In genomic region chr10:60125529-60126327, GRCm38 (mm10) we compare ENCODE assay signal across 10 mouse cellular contexts. TPM values are rescaled to one million over a fixed set of nuclear protein-coding genes. Genes with fewer than 3 reads are reported as not detected.
A peak's percentile ranks its signal among the peaks of the same experiment; 100 is the strongest.
DNase-seq lines count a peak whose midpoint lies in the region; ATAC-seq lines count a peak whose summit lies in the region.
"Had no signal": no experiment of that assay in that cellular context is flagged by ENCODE, and none has a peak within 500 bp of the region (broad histone marks: within the 10 kb centered on the region; RNA-seq: fewer than 3 reads in every experiment).

No protein-coding gene starts in this region.

- no peak overlapping the region for H3K4me3 ChIP-seq in heart, embryonic 14.5 days (ENCODE audit: control insufficient read depth in 1 of 2, insufficient read depth in 1 of 2, low read depth in 1 of 2, low read length in 2 of 2)
- no peak overlapping the region for H3K4me3 ChIP-seq in hindbrain, embryonic 15.5 days
- no peak overlapping the region for H3K4me3 ChIP-seq in midbrain, embryonic 11.5 days (ENCODE audit: low read depth, low read length)

- ATAC-seq in heart, embryonic 14.5 days (ENCODE audit: insufficient number of reproducible peaks, insufficient read depth, low FRiP score, low read depth) = no peak
- peak; percentile 24; the same call in 1 of the 2 replicates for ATAC-seq in hindbrain, embryonic 15.5 days (ENCODE audit: low FRiP score, low read depth)
- ATAC-seq in midbrain, embryonic 11.5 days (ENCODE audit: low FRiP score) = peak; percentile 61

- H3K27ac ChIP-seq in heart, embryonic 14.5 days (replicated peaks in 1 of 2; ENCODE audit: control insufficient read depth in 1 of 2, insufficient read depth in 1 of 2, low read depth in 2 of 2, low read length in 2 of 2) = no peak overlapping the region
- no peak overlapping the region for H3K27ac ChIP-seq in hindbrain, embryonic 15.5 days (replicated peaks)
- no peak overlapping the region for H3K27ac ChIP-seq in midbrain, embryonic 11.5 days (ENCODE audit: low read depth, low read length)

- intact Hi-C loops in heart, postnatal 36 days (cut with DNase I) = no loop called here
- intact Hi-C loops in left cerebral cortex, postnatal 4 days (cut with DNase I) = no loop called here

- peaks cover 28% of the 10 kb centered on the region for H3K27me3 ChIP-seq in heart, embryonic 14.5 days (ENCODE audit: control insufficient read depth, insufficient read depth, low read length)
- H3K27me3 ChIP-seq in hindbrain, embryonic 15.5 days = no peaks in the 10 kb centered on the region
- H3K27me3 ChIP-seq in midbrain, embryonic 11.5 days (ENCODE audit: control insufficient read depth, insufficient read depth, low read length) = no peaks in the 10 kb centered on the region

- no peaks in the 10 kb centered on the region for H3K9me3 ChIP-seq in heart, embryonic 14.5 days (ENCODE audit: control insufficient read depth, low read length)
- no peaks in the 10 kb centered on the region for H3K9me3 ChIP-seq in hindbrain, embryonic 15.5 days
- H3K9me3 ChIP-seq in midbrain, embryonic 11.5 days (ENCODE audit: control insufficient read depth, low read length) = no peaks in the 10 kb centered on the region

- no peak overlapping the region for H3K9ac ChIP-seq in heart, embryonic 14.5 days (ENCODE audit: low read length)
- H3K9ac ChIP-seq in hindbrain, embryonic 15.5 days = no peak overlapping the region
- H3K9ac ChIP-seq in midbrain, embryonic 11.5 days (ENCODE audit: low read length) = no peak overlapping the region

- H3K4me2 ChIP-seq in heart, embryonic 14.5 days (ENCODE audit: low read length) = peak overlapping the region; percentile 39
- no peak overlapping the region for H3K4me2 ChIP-seq in hindbrain, embryonic 15.5 days
- no peak overlapping the region for H3K4me2 ChIP-seq in midbrain, embryonic 11.5 days

- H3K4me1 ChIP-seq in heart, embryonic 14.5 days (ENCODE audit: control insufficient read depth in 2 of 2, insufficient read depth in 2 of 2, low read length in 2 of 2) = no peaks in the 10 kb centered on the region
- H3K4me1 ChIP-seq in hindbrain, embryonic 15.5 days (replicated peaks) = no peaks in the 10 kb centered on the region
- no peaks in the 10 kb centered on the region for H3K4me1 ChIP-seq in midbrain, embryonic 11.5 days (ENCODE audit: control insufficient read depth, insufficient read depth, low read length)

- no peaks in the 10 kb centered on the region for H3K36me3 ChIP-seq in heart, embryonic 14.5 days (ENCODE audit: control insufficient read depth, insufficient read depth, low read length)
- peaks cover 63% of the 10 kb centered on the region for H3K36me3 ChIP-seq in hindbrain, embryonic 15.5 days
- no peaks in the 10 kb centered on the region for H3K36me3 ChIP-seq in midbrain, embryonic 11.5 days (ENCODE audit: control insufficient read depth, insufficient read depth, low read length)

- no peak for DNase-seq in heart, postnatal 36 days
- DNase-seq in R1 (ENCODE audit: low read depth, low spot score) = peak; percentile 88
- DNase-seq in midbrain, embryonic 11.5 days (ENCODE audit: low spot score, missing footprints) = no peak
- no peak for DNase-seq in right cerebral cortex, postnatal 4 days
- no peak for DNase-seq in ovary, postnatal 14 days (ENCODE audit: low spot score)
- DNase-seq in left cerebral cortex, postnatal 4 days = no peak
- DNase-seq: cerebellum, postnatal 36 days had no signal

- 17% methylated on average over 20 of the region's 22 CpGs for WGBS in heart, embryonic 14.5 days
- WGBS in hindbrain, embryonic 15.5 days = 31% methylated on average over 21 of the region's 22 CpGs
- 23% methylated on average over 20 of the region's 22 CpGs for WGBS in midbrain, embryonic 11.5 days

RNA-seq across cellular contexts. Expression of gene Spock2, which starts 19.7 kb away (rescaled TPM):
- 2.6 and 3.7 TPM in 2 replicates for polyA plus RNA-seq in heart, embryonic 14.5 days (2014; fragmentation: Nextera tagmentation; extraction: Ambion mirVana)
- 10 to 100 TPM; 16.7 to 20.1 TPM for total RNA-seq in heart, postnatal 36 days (2021)
- 106 and 113 TPM in 2 replicates for polyA plus RNA-seq in hindbrain, embryonic 15.5 days (2015; fragmentation: Nextera tagmentation; extraction: Ambion mirVana)
- polyA plus RNA-seq in midbrain, embryonic 11.5 days (2014; fragmentation: Nextera tagmentation; extraction: Ambion mirVana) = 11.2 and 12.2 TPM in 2 replicates
- total RNA-seq in left cerebral cortex, postnatal 4 days (2021) = 100 to 1,000 TPM; 312 to 345 TPM
- total RNA-seq: MEL had no signal
